Mouse (Mus musculus) embryonic facial prominence, embryonic 14.5 days (tissue): ENCODE results near the gene Pi4k2b. TPM values are rescaled to one million over a fixed set of nuclear protein-coding genes. Genes with fewer than 3 reads are reported as not detected.
"Not testable (repeated sequence)": the region's sequence is repeated elsewhere in the genome, so short reads cannot be mapped to it uniquely, and the experiment has no call there.

Source experiments
- ATAC-seq: fragments of 200-750 bp; cut with Nextera tagmentation; 2 replicates; pipeline ENCODE4 v1.8.0; 2017; ENCODE audit warnings: low read depth, moderate number of reproducible peaks, moderate TSS enrichment
- DNase-seq: peaks from one replicate; pipeline ENCODE4 v3.0.0-alpha.2; 2015; ENCODE audit warnings: low spot score
- H3K27ac ChIP-seq: fragments of 300-500 bp; sonication (generic); replicated peaks from 2 replicates; pipeline ENCODE4 v1.5.1; 2014; ENCODE audit warnings: low read depth, mild to moderate bottlenecking, low read length, moderate library complexity
- H3K27me3 ChIP-seq: fragments of 300-500 bp; sonication (generic); replicated peaks from 2 replicates; pipeline ENCODE4 v1.6.1; 2014; ENCODE audit warnings: low read length; ENCODE audit not compliant: control insufficient read depth, insufficient read depth
- H3K36me3 ChIP-seq: fragments of 300-500 bp; sonication (generic); 2 replicates; pipeline ENCODE4 v1.6.1; 2014; ENCODE audit warnings: low read length, mixed read lengths; ENCODE audit not compliant: control insufficient read depth, insufficient read depth
- H3K4me1 ChIP-seq: fragments of 300-500 bp; sonication (generic); 2 replicates; pipeline ENCODE4 v1.6.1; 2014; ENCODE audit warnings: antibody characterized with exemption, low read length; ENCODE audit not compliant: control insufficient read depth, insufficient read depth
- H3K4me2 ChIP-seq: fragments of 300-500 bp; sonication (generic); 2 replicates; pipeline ENCODE4 v1.6.1; 2014; ENCODE audit warnings: low read depth, mild to moderate bottlenecking, low read length, moderate library complexity, mixed read lengths
- H3K4me3 ChIP-seq: fragments of 300-500 bp; sonication (generic); 2 replicates; pipeline ENCODE4 v1.5.1; 2014; ENCODE audit warnings: low read depth, mild to moderate bottlenecking, low read length
- H3K9ac ChIP-seq: fragments of 300-500 bp; sonication (generic); 2 replicates; pipeline ENCODE4 v1.6.1; 2014; ENCODE audit warnings: low read depth, mild to moderate bottlenecking, low read length, moderate library complexity, mixed read lengths
- H3K9me3 ChIP-seq: fragments of 300-500 bp; sonication (generic); 2 replicates; pipeline ENCODE4 v1.6.1; 2016; ENCODE audit warnings: low read length; ENCODE audit not compliant: control insufficient read depth
- WGBS: fragments of 180-500 bp; shearing (Covaris S2); extraction: QIAGEN DNeasy Blood & Tissue Kit; methylation state at CpG from one replicate; pipeline ENCODE4 v1.1.7; 2014; 5-methylcytosine and 5-hydroxymethylcytosine counted together
- polyA plus RNA-seq: library from polyadenylated mRNA; unstranded; fragments of >200 nt; fragmentation: Nextera tagmentation; extraction: Ambion mirVana; gene quantifications from 2 replicates; pipeline ENCODE4 v1.2.1, GENCODE M21; 2014

Gene Pi4k2b
- polyA plus RNA-seq = 25.3 and 25.6 TPM in 2 replicates

DNA sequence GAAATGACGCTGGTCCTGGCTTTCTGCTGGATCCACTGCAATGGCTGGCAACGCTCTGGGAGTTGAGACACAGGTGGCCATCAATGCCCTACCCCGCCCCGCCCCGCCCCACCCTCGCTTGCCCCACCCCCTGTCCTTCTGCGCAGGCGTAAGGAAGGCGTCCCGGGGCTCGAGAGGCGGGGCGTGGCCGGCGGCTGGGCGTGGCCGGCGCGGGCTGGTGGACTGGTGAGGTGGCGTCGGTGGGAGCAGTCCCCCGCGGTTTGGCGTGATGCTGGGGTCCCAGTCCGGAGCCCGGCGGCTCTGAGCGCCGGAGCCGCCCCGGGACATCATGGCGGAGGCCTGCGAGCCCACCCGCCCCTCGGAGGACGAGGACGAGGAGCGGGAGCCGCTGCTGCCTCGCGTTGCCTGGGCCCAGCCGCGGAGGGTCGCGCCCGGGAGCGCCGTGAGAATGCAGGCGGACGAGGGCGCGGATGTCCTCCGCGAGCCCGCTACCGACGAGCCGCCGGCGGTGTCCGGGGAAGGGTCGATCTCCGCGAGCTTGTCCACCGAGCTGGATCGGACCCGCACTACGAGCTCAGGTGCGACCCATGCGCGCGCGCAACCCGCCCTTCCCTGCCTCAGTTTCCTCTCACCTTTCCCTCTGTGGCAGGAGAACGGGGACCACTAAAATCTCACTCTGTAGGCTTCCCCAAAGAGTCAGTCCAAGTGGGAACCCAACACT lies at the start of gene Pi4k2b:
Pi4k2b (plus strand) TSS at position 184 of the 721 bp plus-strand sequence.
- Histone ChIP-seq H3K27ac (peak within 1 kb of the TSS; percentile 84), H3K4me1 (peaks cover 9% of the 10 kb centered on the region; the same call in 1 of the 2 replicates), H3K4me2 (peak within 1 kb of the TSS; percentile 73), H3K9ac (peak within 1 kb of the TSS; percentile 88), H3K4me3 (peak within 1 kb of the TSS; percentile 86), H3K36me3 (no peaks in the 10 kb centered on the region), H3K9me3 (no peaks in the 10 kb centered on the region), H3K27me3 (no peaks in the 10 kb centered on the region)
- ATAC-seq = peak; percentile 94
- WGBS = 0% methylated on average over 14 of the region's 75 CpGs
- DNase-seq = peak; percentile 83

DNA sequence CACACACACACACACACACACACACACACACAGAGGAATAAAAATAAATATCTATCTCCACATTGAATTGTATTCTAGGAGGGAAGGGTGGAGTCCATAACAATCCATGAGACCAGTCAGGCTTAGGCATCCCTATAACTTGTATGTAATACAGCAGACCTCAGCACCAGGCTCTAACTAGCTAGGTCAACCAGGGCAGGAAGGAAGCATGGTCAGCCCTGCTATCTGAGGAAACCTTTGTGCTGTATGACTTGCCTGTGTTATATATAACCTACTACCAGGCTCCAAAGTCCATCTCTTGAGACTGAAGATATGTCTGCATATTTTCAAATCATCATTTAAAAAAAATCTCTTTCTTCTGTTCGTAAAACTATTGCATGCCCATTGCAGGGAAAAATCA lies 44.1 kb upstream of the Pi4k2b start:
- H3K27me3 ChIP-seq = no peaks in the 10 kb centered on the region
- no peak overlapping the region for H3K27ac ChIP-seq
- no peak overlapping the region for H3K4me2 ChIP-seq
- no peak for DNase-seq
- H3K4me1 ChIP-seq = no peaks in the 10 kb centered on the region
- 85% methylated on average over 1 of the region's 1 CpGs for WGBS
- H3K9ac ChIP-seq = no peak overlapping the region
- H3K4me3 ChIP-seq = no peak overlapping the region
- H3K9me3 ChIP-seq = no peaks in the 10 kb centered on the region
- H3K36me3 ChIP-seq = no peaks in the 10 kb centered on the region
- ATAC-seq = no peak

DNA sequence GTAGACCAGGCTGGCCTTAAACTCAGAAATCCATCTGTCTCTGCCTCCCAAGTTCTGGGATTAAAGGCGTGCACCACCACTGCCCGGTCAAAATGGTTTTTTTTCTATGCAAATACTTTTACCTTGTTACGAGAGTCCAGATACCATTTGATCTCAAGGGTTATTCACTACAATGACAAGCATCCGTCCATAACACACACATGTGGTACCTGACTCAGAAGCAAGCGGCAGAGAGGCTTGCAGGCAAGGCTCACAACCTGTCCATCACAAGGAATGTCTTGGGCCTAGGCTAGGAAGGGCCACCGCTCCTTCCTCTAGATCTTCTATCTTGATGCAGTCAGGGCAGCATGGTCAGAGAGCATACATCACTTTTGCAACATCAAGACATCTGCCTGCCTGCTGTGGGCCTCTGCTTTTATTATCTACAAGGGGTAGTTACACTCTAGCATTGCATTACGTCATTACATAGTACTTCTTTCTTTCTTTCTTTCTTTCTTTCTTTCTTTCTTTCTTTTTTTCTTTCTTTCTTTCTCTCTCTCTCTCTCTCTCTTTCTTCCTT lies 43.4 kb upstream of the Pi4k2b start:
- not testable (repeated sequence) for DNase-seq, H3K27me3 ChIP-seq, H3K4me3 ChIP-seq, H3K36me3 ChIP-seq, H3K9ac ChIP-seq, H3K9me3 ChIP-seq, H3K4me1 ChIP-seq, H3K4me2 ChIP-seq, H3K27ac ChIP-seq, ATAC-seq
- 80% methylated on average over 7 of the region's 7 CpGs for WGBS

DNA sequence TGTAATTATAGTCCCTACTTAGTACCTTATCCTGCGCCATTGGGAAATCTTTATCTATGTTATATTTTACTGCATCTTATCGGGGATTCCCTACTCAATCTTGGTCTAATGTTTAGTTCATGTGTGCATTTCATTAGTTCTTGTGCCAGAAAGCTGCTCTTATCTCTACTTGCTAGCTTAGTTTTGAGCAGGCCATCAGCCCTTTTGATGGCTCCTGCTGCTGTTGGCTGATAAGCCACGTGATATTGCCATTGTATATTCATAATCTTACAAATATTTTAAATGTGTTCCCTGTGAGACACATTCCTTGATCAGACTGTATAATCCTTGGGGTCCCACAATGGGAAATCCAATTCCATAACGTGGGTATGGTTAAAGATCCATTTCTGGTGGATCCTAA lies 36.8 kb upstream of the Pi4k2b start:
- WGBS = 74% methylated on average over 4 of the region's 4 CpGs
- Histone ChIP-seq H3K9me3 (no peaks in the 10 kb centered on the region), H3K27me3 (no peaks in the 10 kb centered on the region), H3K4me3 (no peak overlapping the region), H3K36me3 (no peaks in the 10 kb centered on the region), H3K4me2 (no peak overlapping the region), H3K27ac (no peak overlapping the region), H3K9ac (no peak overlapping the region), H3K4me1 (no peaks in the 10 kb centered on the region)
- no peak for ATAC-seq
- no peak for DNase-seq

DNA sequence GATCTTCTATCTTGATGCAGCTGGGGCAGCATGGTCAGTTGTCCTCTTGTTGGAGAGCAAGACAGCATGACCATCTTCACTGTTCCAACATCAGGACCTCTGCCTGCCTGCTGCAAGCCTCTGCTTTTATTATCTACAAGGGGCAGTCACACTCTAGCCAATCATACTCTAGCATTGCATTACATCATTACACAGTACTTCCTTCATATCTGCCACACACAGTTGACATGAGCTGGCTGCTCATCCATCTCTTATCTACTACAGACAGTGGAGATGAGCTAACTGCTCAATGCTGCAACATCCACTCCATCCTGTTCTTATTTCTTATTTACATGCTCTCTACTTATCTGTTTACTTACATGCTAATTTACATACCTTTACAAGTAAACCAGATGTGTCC lies 28.7 kb upstream of the Pi4k2b start:
- H3K4me2 ChIP-seq = no peak overlapping the region
- no peak overlapping the region for H3K27ac ChIP-seq
- no peaks in the 10 kb centered on the region for H3K36me3 ChIP-seq
- no peaks in the 10 kb centered on the region for H3K9me3 ChIP-seq
- H3K4me3 ChIP-seq = no peak overlapping the region
- H3K4me1 ChIP-seq = no peaks in the 10 kb centered on the region
- DNase-seq (no peak), ATAC-seq (no peak)
- H3K9ac ChIP-seq = no peak overlapping the region
- H3K27me3 ChIP-seq = no peaks in the 10 kb centered on the region

DNA sequence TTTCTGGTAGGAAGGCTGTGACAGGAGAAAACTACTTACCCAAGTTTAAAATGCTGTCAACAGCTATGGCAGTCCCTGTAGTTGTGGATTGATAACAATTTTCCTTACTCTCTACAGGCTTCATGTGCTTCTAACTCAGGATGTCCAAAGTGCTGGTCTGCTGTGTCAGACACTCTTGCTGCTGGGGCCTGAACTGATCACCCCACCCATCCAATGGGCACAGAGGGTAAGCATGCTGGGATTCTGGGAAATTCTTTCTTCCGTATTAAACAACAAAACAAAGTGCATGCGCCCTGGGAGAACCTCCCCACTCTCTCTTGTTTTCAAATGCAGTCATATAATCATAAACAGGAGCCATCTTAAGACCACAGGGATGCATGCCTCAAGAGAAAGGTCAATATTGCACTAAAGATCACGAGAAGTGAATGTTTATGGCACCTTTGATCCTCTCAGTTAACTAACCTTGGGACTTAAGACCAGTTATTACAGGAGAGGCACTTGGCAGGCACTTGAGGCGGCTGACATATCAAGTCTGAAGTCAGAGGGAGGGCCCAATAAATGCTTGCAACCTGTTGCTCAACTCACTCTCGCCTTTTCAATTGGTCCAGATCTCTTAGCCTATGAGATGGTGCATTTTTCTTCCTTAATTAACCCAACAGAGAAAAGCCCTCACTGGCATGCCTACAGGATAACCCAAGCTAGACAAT lies 24.5 kb upstream of the Pi4k2b start:
- 80% methylated on average over 5 of the region's 5 CpGs for WGBS
- Histone ChIP-seq H3K4me2 (no peak overlapping the region), H3K27ac (no peak overlapping the region), H3K9me3 (no peaks in the 10 kb centered on the region), H3K4me1 (no peaks in the 10 kb centered on the region), H3K4me3 (no peak overlapping the region), H3K27me3 (no peaks in the 10 kb centered on the region), H3K9ac (no peak overlapping the region), H3K36me3 (no peaks in the 10 kb centered on the region)
- ATAC-seq (no peak), DNase-seq (no peak)

DNA sequence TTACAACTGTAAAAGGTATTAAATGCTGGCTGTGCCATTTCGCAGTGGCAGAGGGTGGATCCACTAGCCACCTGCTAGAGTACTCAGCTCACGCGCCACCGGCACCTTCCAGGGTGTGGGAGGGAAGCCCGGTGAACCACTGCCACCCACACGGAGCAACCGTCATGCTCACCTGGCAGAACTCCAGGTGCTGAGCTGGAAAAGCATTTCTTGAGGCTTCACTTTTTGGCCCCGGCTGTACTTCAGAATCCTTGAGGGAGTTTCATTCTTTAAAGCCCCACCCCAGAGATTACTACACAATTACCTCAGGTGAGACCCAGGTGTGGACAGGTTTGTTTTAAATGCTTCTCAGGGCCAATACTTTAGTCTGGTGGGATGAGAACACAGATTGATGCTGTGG lies 20.4 kb upstream of the Pi4k2b start:
- peak; percentile 62 for DNase-seq
- peak; percentile 62; the same call in 1 of the 2 replicates for ATAC-seq
- H3K4me1 ChIP-seq = no peaks in the 10 kb centered on the region
- no peak overlapping the region for H3K9ac ChIP-seq
- H3K27me3 ChIP-seq = no peaks in the 10 kb centered on the region
- no peaks in the 10 kb centered on the region for H3K9me3 ChIP-seq
- H3K4me2 ChIP-seq = no peak overlapping the region
- 83% methylated on average over 8 of the region's 8 CpGs for WGBS
- H3K27ac ChIP-seq = no peak overlapping the region
- H3K4me3 ChIP-seq = no peak overlapping the region
- H3K36me3 ChIP-seq = no peaks in the 10 kb centered on the region

DNA sequence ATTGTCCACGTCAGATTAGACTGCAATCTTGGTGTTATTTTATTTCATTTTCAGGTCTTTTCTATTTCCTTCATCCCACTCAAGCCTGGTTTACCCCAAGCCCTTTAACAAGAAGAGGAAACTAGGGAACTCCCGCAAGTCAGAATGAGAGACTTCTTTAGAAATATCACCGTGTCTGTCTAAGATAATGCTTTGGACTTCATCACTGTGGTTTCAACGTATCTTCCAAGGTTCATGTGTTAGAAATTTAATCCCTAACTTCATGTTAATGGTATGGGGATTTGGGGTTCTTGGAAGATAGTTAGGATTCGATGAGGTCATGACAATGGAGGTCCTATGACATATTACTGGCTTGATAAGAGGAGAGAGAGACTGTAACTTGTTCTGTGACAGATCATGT lies 13.6 kb upstream of the Pi4k2b start:
- 82% methylated on average over 5 of the region's 5 CpGs for WGBS
- ATAC-seq (no peak), DNase-seq (no peak)

More for the DNA sequence above, 13.6 kb upstream of the Pi4k2b start:
- no peak overlapping the region for H3K27ac ChIP-seq
- H3K9me3 ChIP-seq = no peaks in the 10 kb centered on the region
- H3K4me3 ChIP-seq = no peak overlapping the region
- no peaks in the 10 kb centered on the region for H3K4me1 ChIP-seq
- no peak overlapping the region for H3K9ac ChIP-seq
- no peak overlapping the region for H3K4me2 ChIP-seq
- no peaks in the 10 kb centered on the region for H3K36me3 ChIP-seq
- no peaks in the 10 kb centered on the region for H3K27me3 ChIP-seq
